Mouse (Mus musculus): Measurements from ENCODE around the gene Ccn2. TPM values are rescaled to one million over a fixed set of nuclear protein-coding genes. Genes with fewer than 3 reads are reported as not detected.

Gene Ccn2
- polyA plus RNA-seq, 1 experiment: 32.8 TPM

- TF ChIP-seq POLR2A (IDR thresholded peaks at IDR 0.05; ENCODE audit: control insufficient read depth, low read depth, low read length): no peak
- no peak for TF ChIP-seq CTCF (IDR thresholded peaks at IDR 0.05; ENCODE audit: control insufficient read depth, insufficient read depth, insufficient replicate concordance, low read depth, low read length)
- no peak overlapping the region for H3K27ac ChIP-seq (ENCODE audit: control insufficient read depth, insufficient read depth, low read depth, low read length)
- no peaks in the 10 kb centered on the region for H3K36me3 ChIP-seq (ENCODE audit: control insufficient read depth, insufficient read depth, low read length)
- no peaks in the 10 kb centered on the region for H3K27me3 ChIP-seq (ENCODE audit: control insufficient read depth, insufficient read depth, low read length)
- H3K4me3 ChIP-seq (ENCODE audit: control insufficient read depth, low read depth, low read length): no peak overlapping the region
- H3K4me1 ChIP-seq (ENCODE audit: control insufficient read depth, insufficient read depth, low read length): no peaks in the 10 kb centered on the region
Observed at GRCm38 (mm10) chr10:24641416-24642140, 46.3 kb downstream of the Ccn2 start.

- H3K27me3 ChIP-seq (ENCODE audit: control insufficient read depth, insufficient read depth, low read length): no peaks in the 10 kb centered on the region
- H3K4me1 ChIP-seq (ENCODE audit: control insufficient read depth, insufficient read depth, low read length): no peaks in the 10 kb centered on the region
- no peak overlapping the region for H3K27ac ChIP-seq (ENCODE audit: control insufficient read depth, insufficient read depth, low read depth, low read length)
- no peaks in the 10 kb centered on the region for H3K36me3 ChIP-seq (ENCODE audit: control insufficient read depth, insufficient read depth, low read length)
- no peak overlapping the region for H3K4me3 ChIP-seq (ENCODE audit: control insufficient read depth, low read depth, low read length)
- TF ChIP-seq CTCF (IDR thresholded peaks at IDR 0.05; ENCODE audit: control insufficient read depth, insufficient read depth, insufficient replicate concordance, low read depth, low read length): no peak
- no peak for TF ChIP-seq POLR2A (IDR thresholded peaks at IDR 0.05; ENCODE audit: control insufficient read depth, low read depth, low read length)
Observed at GRCm38 (mm10) chr10:24642796-24643580, 47.7 kb downstream of the Ccn2 start.

- TF ChIP-seq CTCF (IDR thresholded peaks at IDR 0.05; ENCODE audit: control insufficient read depth, insufficient read depth, insufficient replicate concordance, low read depth, low read length) (no peak), POLR2A (IDR thresholded peaks at IDR 0.05; ENCODE audit: control insufficient read depth, low read depth, low read length) (no peak)
- H3K27me3 ChIP-seq (ENCODE audit: control insufficient read depth, insufficient read depth, low read length): no peaks in the 10 kb centered on the region
- H3K4me3 ChIP-seq (ENCODE audit: control insufficient read depth, low read depth, low read length): no peak overlapping the region
- H3K4me1 ChIP-seq (ENCODE audit: control insufficient read depth, insufficient read depth, low read length): no peaks in the 10 kb centered on the region
- H3K36me3 ChIP-seq (ENCODE audit: control insufficient read depth, insufficient read depth, low read length): no peaks in the 10 kb centered on the region
- H3K27ac ChIP-seq (ENCODE audit: control insufficient read depth, insufficient read depth, low read depth, low read length): no peak overlapping the region
Observed at GRCm38 (mm10) chr10:24645169-24645568, 49.9 kb downstream of the Ccn2 start.

Other genes starting within 250 kb of the Ccn2 start
- gene Enpp1, start 116.7 kb downstream of the Ccn2 start, polyA plus RNA-seq (2012; rRNA removed): 0.33 and 0.91 TPM in 2 replicates
- gene Enpp3, start 247.4 kb downstream of the Ccn2 start, polyA plus RNA-seq (2012; rRNA removed): 0.35 and 0.51 TPM in 2 replicates